Mouse (Mus musculus): ENCODE measurements around the gene Ncstn.

Ncstn gene

GRCm38 (mm10) chr1:172082101-172082898 lies at the start of gene Ncstn, which contains the start of gene Copa:
TSS of gene Ncstn (minus strand) at chr1:172082795.
TSS of gene Copa (plus strand) at chr1:172082529.
- peak; percentile 96 for DNase-seq

- DNase-seq: no peak
Observed at GRCm38 (mm10) chr1:172132319-172132718, 49.7 kb upstream of the Ncstn start.

- DNase-seq: no peak
Observed at GRCm38 (mm10) chr1:172129780-172130179, 47.2 kb upstream of the Ncstn start.

- DNase-seq: peak; percentile 50
Observed at GRCm38 (mm10) chr1:172129108-172129507, 46.5 kb upstream of the Ncstn start.

GRCm38 (mm10) chr1:172128563-172128962 lies 46.0 kb upstream of the Ncstn start:
- no peak for DNase-seq

- no peak for DNase-seq
Observed at GRCm38 (mm10) chr1:172127487-172127886, 44.9 kb upstream of the Ncstn start.

GRCm38 (mm10) chr1:172126376-172127347 lies 44.1 kb upstream of the Ncstn start, which contains the start of gene Pex19:
TSS of gene Pex19 (plus strand) at chr1:172126755.
- DNase-seq: peak; percentile 89

GRCm38 (mm10) chr1:172124572-172124971 lies 42.0 kb upstream of the Ncstn start:
- DNase-seq: no peak

- no peak for DNase-seq
Observed at GRCm38 (mm10) chr1:172122671-172123070, 40.1 kb upstream of the Ncstn start.

GRCm38 (mm10) chr1:172119720-172120119 lies 37.1 kb upstream of the Ncstn start:
- peak; percentile 57 for DNase-seq

GRCm38 (mm10) chr1:172119100-172119499 lies 36.5 kb upstream of the Ncstn start:
- DNase-seq: no peak

- no peak for DNase-seq
Observed at GRCm38 (mm10) chr1:172116948-172117347, 34.4 kb upstream of the Ncstn start.

GRCm38 (mm10) chr1:172107777-172108477 lies 25.3 kb upstream of the Ncstn start:
- DNase-seq: no peak

GRCm38 (mm10) chr1:172105101-172105500 lies 22.5 kb upstream of the Ncstn start:
- DNase-seq: no peak

GRCm38 (mm10) chr1:172103619-172104018 lies 21.0 kb upstream of the Ncstn start:
- DNase-seq: no peak

GRCm38 (mm10) chr1:172099325-172100033 lies 16.9 kb upstream of the Ncstn start:
- peak; percentile 83 for DNase-seq

- DNase-seq: no peak
Observed at GRCm38 (mm10) chr1:172095202-172095601, 12.6 kb upstream of the Ncstn start.

- no peak for DNase-seq
Observed at GRCm38 (mm10) chr1:172094295-172094694, 11.7 kb upstream of the Ncstn start.

GRCm38 (mm10) chr1:172093522-172093921 lies 10.9 kb upstream of the Ncstn start:
- DNase-seq: peak; percentile 53

- no peak for DNase-seq
Observed at GRCm38 (mm10) chr1:172082899-172083445, 377 bp upstream of the Ncstn start.

- DNase-seq: no peak
Observed at GRCm38 (mm10) chr1:172077981-172078380, 4.6 kb downstream of the Ncstn start.

GRCm38 (mm10) chr1:172072604-172073003 lies 10.0 kb downstream of the Ncstn start:
- DNase-seq: no peak
